Mouse (Mus musculus) lung, adult 2 months (tissue): Measurements from ENCODE around the gene Polr3b.

ENCODE experiments used
- CTCF ChIP-seq: fragments of 200-500 bp; IDR thresholded peaks from 2 replicates; pipeline ENCODE4 v1.5.1; 2011; ENCODE audit warnings: mild to moderate bottlenecking, low read length, control low read depth; ENCODE audit not compliant: insufficient read depth
- POLR2A ChIP-seq: fragments of 200-500 bp; IDR thresholded peaks from 2 replicates; pipeline ENCODE4 v1.6.1; 2011; ENCODE audit warnings: low read depth, mild to moderate bottlenecking, control low read depth, low read length, borderline replicate concordance; ENCODE audit errors: extremely low read depth

GRCm38 (mm10) chr10:84706543-84706942 lies 84.5 kb downstream of the Polr3b start:
- no peak for TF ChIP-seq CTCF
- no peak for TF ChIP-seq POLR2A
